Mouse (Mus musculus) heart, embryonic 11.5 days (tissue): ENCODE measurements around the gene Nell2. TPM values are rescaled to one million over a fixed set of nuclear protein-coding genes. Genes with fewer than 3 reads are reported as not detected.
"Not testable (repeated sequence)": the region's sequence is repeated elsewhere in the genome, so short reads cannot be mapped to it uniquely, and the experiment has no call there.

Experiments
- ATAC-seq: fragments of 200-750 bp; cut with Nextera tagmentation; replicated peaks from 2 replicates; pipeline ENCODE4 v1.8.0; 2017; ENCODE audit warnings: moderate library complexity; ENCODE audit not compliant: insufficient number of reproducible peaks, low FRiP score, low TSS enrichment
- H3K27ac ChIP-seq: fragments of 300-500 bp; sonication (generic); 2 replicates; pipeline ENCODE4 v1.5.1; 2014; ENCODE audit warnings: mild to moderate bottlenecking, low read depth, low read length
- H3K27me3 ChIP-seq: fragments of 300-500 bp; sonication (generic); 2 replicates; pipeline ENCODE4 v1.6.1; 2014; ENCODE audit warnings: mild to moderate bottlenecking, low read length, mixed read lengths; ENCODE audit not compliant: control insufficient read depth, insufficient read depth
- H3K36me3 ChIP-seq: fragments of 300-500 bp; sonication (generic); 2 replicates; pipeline ENCODE4 v1.6.1; 2014; ENCODE audit warnings: mild to moderate bottlenecking, low read length, moderate library complexity, mixed read lengths; ENCODE audit not compliant: control insufficient read depth, insufficient read depth
- H3K4me1 ChIP-seq: fragments of 300-500 bp; sonication (generic); 2 replicates; pipeline ENCODE4 v1.6.1; 2014; ENCODE audit warnings: low read length; ENCODE audit not compliant: control insufficient read depth, insufficient read depth
- H3K4me2 ChIP-seq: fragments of 300-500 bp; sonication (generic); 2 replicates; pipeline ENCODE4 v1.6.1; 2014; ENCODE audit warnings: mild to moderate bottlenecking, moderate library complexity
- H3K4me3 ChIP-seq: fragments of 300-500 bp; sonication (generic); 2 replicates; pipeline ENCODE4 v1.5.1; 2014; ENCODE audit warnings: low read depth, low read length
- H3K9ac ChIP-seq: fragments of 300-500 bp; sonication (generic); 2 replicates; pipeline ENCODE4 v1.6.1; 2014; ENCODE audit warnings: mild to moderate bottlenecking, low read depth, low read length, moderate library complexity
- H3K9me3 ChIP-seq: fragments of 300-500 bp; sonication (generic); replicated peaks from 2 replicates; pipeline ENCODE4 v1.6.1; 2016; ENCODE audit warnings: low read length; ENCODE audit not compliant: control insufficient read depth
- WGBS: fragments of 180-500 bp; shearing (Covaris S2); extraction: QIAGEN DNeasy Blood & Tissue Kit; methylation state at CpG from one replicate; pipeline ENCODE4 v1.1.7; 2014; ENCODE audit not compliant: insufficient replicate concordance; 5-methylcytosine and 5-hydroxymethylcytosine counted together
- polyA plus RNA-seq: library from polyadenylated mRNA; unstranded; fragments of >200 nt; fragmentation: Nextera tagmentation; extraction: Ambion mirVana; gene quantifications from 2 replicates; pipeline ENCODE4 v1.2.1, GENCODE M21; 2014

The Nell2 gene
- polyA plus RNA-seq, 1 experiment from 2014 or later, result 1.3 TPM

- Histone ChIP-seq H3K27me3 (no peaks in the 10 kb centered on the region), H3K4me3 (no peak overlapping the region), H3K4me2 (no peak overlapping the region), H3K36me3 (no peaks in the 10 kb centered on the region), H3K4me1 (no peaks in the 10 kb centered on the region), H3K9me3 (no peaks in the 10 kb centered on the region), H3K27ac (no peak overlapping the region), H3K9ac (no peak overlapping the region)
- ATAC-seq, result no peak
- 79% methylated on average over 3 of the region's 3 CpGs for WGBS
These were observed 255.1 kb downstream of the Nell2 start for GRCm38 (mm10) chr15:95273236-95273635.

GRCm38 (mm10) chr15:95272167-95272566 is 256.2 kb downstream of the Nell2 start:
- H3K4me2 ChIP-seq, result no peak overlapping the region
- ATAC-seq, result no peak
- H3K9me3 ChIP-seq, result no peaks in the 10 kb centered on the region
- 74% methylated on average over 3 of the region's 3 CpGs for WGBS
- no peaks in the 10 kb centered on the region for H3K36me3 ChIP-seq
- H3K27me3 ChIP-seq, result no peaks in the 10 kb centered on the region
- H3K27ac ChIP-seq, result no peak overlapping the region
- no peak overlapping the region for H3K4me3 ChIP-seq
- no peaks in the 10 kb centered on the region for H3K4me1 ChIP-seq
- no peak overlapping the region for H3K9ac ChIP-seq

GRCm38 (mm10) chr15:95259671-95260450 is 268.5 kb downstream of the Nell2 start:
- ATAC-seq, result no peak
- Histone ChIP-seq H3K27ac (no peak overlapping the region), H3K9me3 (no peaks in the 10 kb centered on the region), H3K4me2 (no peak overlapping the region), H3K9ac (no peak overlapping the region), H3K27me3 (no peaks in the 10 kb centered on the region), H3K4me3 (no peak overlapping the region), H3K36me3 (no peaks in the 10 kb centered on the region), H3K4me1 (no peaks in the 10 kb centered on the region)
- 79% methylated on average over 2 of the region's 2 CpGs for WGBS

- H3K36me3 ChIP-seq, result no peaks in the 10 kb centered on the region
- ATAC-seq, result no peak
- WGBS, result 54% methylated on average over 9 of the region's 9 CpGs
These were observed 271.2 kb downstream of the Nell2 start for GRCm38 (mm10) chr15:95257131-95257530.

GRCm38 (mm10) chr15:95245516-95245915 is 282.8 kb downstream of the Nell2 start:
- WGBS, result 86% methylated on average over 11 of the region's 11 CpGs
- Histone ChIP-seq H3K9ac (no peak overlapping the region), H3K27ac (no peak overlapping the region), H3K36me3 (no peaks in the 10 kb centered on the region), H3K4me3 (no peak overlapping the region), H3K9me3 (no peaks in the 10 kb centered on the region), H3K4me1 (no peaks in the 10 kb centered on the region), H3K4me2 (no peak overlapping the region), H3K27me3 (no peaks in the 10 kb centered on the region)
- ATAC-seq, result no peak

More at GRCm38 (mm10) chr15:95257131-95257530, 271.2 kb downstream of the Nell2 start:
- no peak overlapping the region for H3K9ac ChIP-seq
- no peaks in the 10 kb centered on the region for H3K9me3 ChIP-seq
- H3K4me2 ChIP-seq, result no peak overlapping the region
- H3K27ac ChIP-seq, result no peak overlapping the region
- H3K4me1 ChIP-seq, result no peaks in the 10 kb centered on the region
- no peak overlapping the region for H3K4me3 ChIP-seq
- no peaks in the 10 kb centered on the region for H3K27me3 ChIP-seq

GRCm38 (mm10) chr15:95243876-95244275 is 284.5 kb downstream of the Nell2 start:
- H3K4me2 ChIP-seq, result no peak overlapping the region
- WGBS, result 78% methylated on average over 8 of the region's 8 CpGs
- no peak overlapping the region for H3K9ac ChIP-seq
- ATAC-seq, result no peak
- H3K4me1 ChIP-seq, result no peaks in the 10 kb centered on the region
- H3K36me3 ChIP-seq, result no peaks in the 10 kb centered on the region
- H3K4me3 ChIP-seq, result no peak overlapping the region
- no peak overlapping the region for H3K27ac ChIP-seq
- H3K27me3 ChIP-seq, result no peaks in the 10 kb centered on the region
- no peaks in the 10 kb centered on the region for H3K9me3 ChIP-seq

GRCm38 (mm10) chr15:95241161-95241560 is 287.2 kb downstream of the Nell2 start:
- no peaks in the 10 kb centered on the region for H3K9me3 ChIP-seq
- no peak overlapping the region for H3K9ac ChIP-seq
- WGBS, result 90% methylated on average over 3 of the region's 3 CpGs
- no peak overlapping the region for H3K4me2 ChIP-seq
- ATAC-seq, result no peak
- no peaks in the 10 kb centered on the region for H3K36me3 ChIP-seq
- no peaks in the 10 kb centered on the region for H3K27me3 ChIP-seq
- H3K4me1 ChIP-seq, result no peaks in the 10 kb centered on the region
- H3K27ac ChIP-seq, result no peak overlapping the region
- no peak overlapping the region for H3K4me3 ChIP-seq

GRCm38 (mm10) chr15:95237021-95237420 is 291.3 kb downstream of the Nell2 start:
- H3K4me3 ChIP-seq, H3K27me3 ChIP-seq, ATAC-seq, H3K9me3 ChIP-seq, H3K4me2 ChIP-seq, H3K27ac ChIP-seq, H3K36me3 ChIP-seq, H3K9ac ChIP-seq, H3K4me1 ChIP-seq: not testable (repeated sequence)
- 81% methylated on average over 2 of the region's 2 CpGs for WGBS

- H3K9ac ChIP-seq, result no peak overlapping the region
- no peak overlapping the region for H3K27ac ChIP-seq
- no peak overlapping the region for H3K4me3 ChIP-seq
- WGBS, result 81% methylated on average over 3 of the region's 3 CpGs
- no peak overlapping the region for H3K4me2 ChIP-seq
- no peak for ATAC-seq
- no peaks in the 10 kb centered on the region for H3K4me1 ChIP-seq
- no peaks in the 10 kb centered on the region for H3K27me3 ChIP-seq
- H3K36me3 ChIP-seq, result no peaks in the 10 kb centered on the region
- no peaks in the 10 kb centered on the region for H3K9me3 ChIP-seq
These were observed 291.9 kb downstream of the Nell2 start for GRCm38 (mm10) chr15:95236509-95236908.
